Mouse (Mus musculus): ENCODE measurements at regions not wholly inside any gene's neighbourhood (a gene's known extent, or its start where the extent isn't known, plus 50 kb on each side); places are given as distances from the start of the nearest gene placed in this dataset.
A peak's percentile ranks its signal among the peaks of the same experiment; 100 is the strongest.

DNA sequence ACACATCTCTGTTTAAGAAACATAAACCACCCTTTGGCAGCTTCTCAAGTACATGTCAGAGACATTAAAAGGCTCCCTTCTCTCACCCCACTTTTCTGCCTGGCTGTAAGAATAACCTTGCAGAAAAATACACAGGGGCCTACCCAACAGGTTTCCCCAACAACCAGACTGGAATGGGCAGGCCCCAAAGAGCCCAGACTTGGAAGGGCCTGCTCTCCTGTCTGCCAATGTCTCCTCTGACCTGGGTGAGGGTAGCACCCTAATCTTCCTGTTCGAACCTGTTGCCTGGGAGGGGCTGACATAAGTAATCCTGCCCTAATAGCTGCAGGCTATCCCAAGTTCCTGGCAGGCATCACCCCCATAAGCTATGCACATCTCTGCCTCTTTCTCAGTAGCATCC is 304.5 kb downstream of the Gm826 start:
- DNase-seq, result no peak
- Histone ChIP-seq H3K36me3 (ENCODE audit: control insufficient read depth, insufficient read depth, low read length) (no peaks in the 10 kb centered on the region), H3K4me3 (no peak overlapping the region), H3K27ac (no peak overlapping the region), H3K79me2 (replicated peaks; ENCODE audit: control insufficient read depth, insufficient read depth, low read length) (no peaks in the 10 kb centered on the region), H3K27me3 (ENCODE audit: control insufficient read depth, insufficient read depth, low read length) (no peaks in the 10 kb centered on the region), H3K9ac (ENCODE audit: low read depth, low read length) (no peak overlapping the region), H3K4me1 (ENCODE audit: control insufficient read depth, insufficient read depth, low read length) (no peaks in the 10 kb centered on the region)
- 63% methylated on average over 1 of the region's 1 CpGs for WGBS
- TF ChIP-seq EP300 (IDR thresholded peaks at IDR 0.05; ENCODE audit: insufficient read depth, low read depth, low read length), result no peak
- no peak for TF ChIP-seq CTCF (IDR thresholded peaks at IDR 0.05)
- TF ChIP-seq POLR2A (IDR thresholded peaks at IDR 0.05; ENCODE audit: insufficient read depth, low read depth, low read length), result no peak
- intact Hi-C loops (cut with DNase I), result no loop called here

DNA sequence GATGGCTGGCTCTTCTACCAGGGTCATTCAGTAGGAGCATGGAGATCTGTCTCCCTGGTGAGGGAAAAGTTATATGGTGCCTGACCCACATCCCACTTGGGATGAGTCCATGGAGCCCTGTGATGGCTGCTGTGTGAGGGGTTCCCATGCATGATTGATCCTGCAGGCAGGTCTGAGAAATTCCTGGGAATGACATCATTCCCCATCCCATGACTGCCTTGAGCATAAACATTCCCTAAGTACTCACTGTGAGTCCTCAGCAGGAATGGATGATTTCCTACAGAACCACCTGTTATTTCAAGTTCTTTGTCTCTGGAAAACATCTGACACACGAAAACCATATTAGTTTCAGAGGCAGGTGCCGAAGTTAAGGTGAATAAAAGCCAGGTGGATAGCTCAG is 305.5 kb downstream of the Gm826 start:
- Histone ChIP-seq H3K27me3 (ENCODE audit: control insufficient read depth, insufficient read depth, low read length) (no peaks in the 10 kb centered on the region), H3K4me3 (no peak overlapping the region), H3K36me3 (ENCODE audit: control insufficient read depth, insufficient read depth, low read length) (no peaks in the 10 kb centered on the region), H3K79me2 (replicated peaks; ENCODE audit: control insufficient read depth, insufficient read depth, low read length) (no peaks in the 10 kb centered on the region), H3K4me1 (ENCODE audit: control insufficient read depth, insufficient read depth, low read length) (no peaks in the 10 kb centered on the region), H3K27ac (no peak overlapping the region), H3K9ac (ENCODE audit: low read depth, low read length) (no peak overlapping the region)
- intact Hi-C loops (cut with DNase I), result no loop called here
- DNase-seq, result no peak
- TF ChIP-seq POLR2A (IDR thresholded peaks at IDR 0.05; ENCODE audit: insufficient read depth, low read depth, low read length) (no peak), EP300 (IDR thresholded peaks at IDR 0.05; ENCODE audit: insufficient read depth, low read depth, low read length) (no peak), CTCF (IDR thresholded peaks at IDR 0.05) (no peak)
- 78% methylated on average over 2 of the region's 2 CpGs for WGBS

- Histone ChIP-seq H3K4me1 (ENCODE audit: control insufficient read depth, insufficient read depth, low read length) (peaks cover 1% of the 10 kb centered on the region), H3K9ac (ENCODE audit: low read depth, low read length) (no peak overlapping the region), H3K4me3 (no peak overlapping the region), H3K36me3 (ENCODE audit: control insufficient read depth, insufficient read depth, low read length) (no peaks in the 10 kb centered on the region), H3K27ac (no peak overlapping the region), H3K27me3 (ENCODE audit: control insufficient read depth, insufficient read depth, low read length) (no peaks in the 10 kb centered on the region), H3K79me2 (replicated peaks; ENCODE audit: control insufficient read depth, insufficient read depth, low read length) (no peaks in the 10 kb centered on the region)
- 56% methylated on average over 3 of the region's 3 CpGs for WGBS
- TF ChIP-seq POLR2A (IDR thresholded peaks at IDR 0.05; ENCODE audit: insufficient read depth, low read depth, low read length) (no peak), EP300 (IDR thresholded peaks at IDR 0.05; ENCODE audit: insufficient read depth, low read depth, low read length) (no peak), CTCF (IDR thresholded peaks at IDR 0.05) (no peak)
- no peak for DNase-seq
- intact Hi-C loops (cut with DNase I), result no loop called here
Measured at GRCm38 (mm10) chr2:160025911-160026310, 308.1 kb downstream of the Gm826 start.

GRCm38 (mm10) chr2:160021541-160021940 is 312.4 kb downstream of the Gm826 start:
- H3K9ac ChIP-seq (ENCODE audit: low read depth, low read length), result no peak overlapping the region
- peaks cover 1% of the 10 kb centered on the region for H3K4me1 ChIP-seq (ENCODE audit: control insufficient read depth, insufficient read depth, low read length)
- no peaks in the 10 kb centered on the region; the same call in 1 of the 2 replicates for H3K27me3 ChIP-seq (ENCODE audit: control insufficient read depth, insufficient read depth, low read length)
- intact Hi-C loops (cut with DNase I), result no loop called here
- H3K79me2 ChIP-seq (replicated peaks; ENCODE audit: control insufficient read depth, insufficient read depth, low read length), result no peaks in the 10 kb centered on the region
- no peak overlapping the region for H3K4me3 ChIP-seq
- peak; percentile 27 to 38 for DNase-seq
- H3K36me3 ChIP-seq (ENCODE audit: control insufficient read depth, insufficient read depth, low read length), result no peaks in the 10 kb centered on the region
- WGBS, result 59% methylated on average over 4 of the region's 4 CpGs
- TF ChIP-seq CTCF (IDR thresholded peaks at IDR 0.05), result no peak
- TF ChIP-seq EP300 (IDR thresholded peaks at IDR 0.05; ENCODE audit: insufficient read depth, low read depth, low read length), result no peak
- TF ChIP-seq POLR2A (IDR thresholded peaks at IDR 0.05; ENCODE audit: insufficient read depth, low read depth, low read length), result no peak
- no peak overlapping the region for H3K27ac ChIP-seq

- Histone ChIP-seq H3K79me2 (replicated peaks; ENCODE audit: control insufficient read depth, insufficient read depth, low read length) (no peaks in the 10 kb centered on the region), H3K27me3 (ENCODE audit: control insufficient read depth, insufficient read depth, low read length) (no peaks in the 10 kb centered on the region; the same call in 1 of the 2 replicates), H3K36me3 (ENCODE audit: control insufficient read depth, insufficient read depth, low read length) (no peaks in the 10 kb centered on the region), H3K4me1 (ENCODE audit: control insufficient read depth, insufficient read depth, low read length) (peaks cover 1% of the 10 kb centered on the region), H3K9ac (ENCODE audit: low read depth, low read length) (no peak overlapping the region), H3K27ac (no peak overlapping the region), H3K4me3 (no peak overlapping the region)
- intact Hi-C loops (cut with DNase I), result no loop called here
- DNase-seq, result no peak
- WGBS, result 95% methylated on average over 2 of the region's 2 CpGs
- TF ChIP-seq POLR2A (IDR thresholded peaks at IDR 0.05; ENCODE audit: insufficient read depth, low read depth, low read length) (no peak), CTCF (IDR thresholded peaks at IDR 0.05) (no peak), EP300 (IDR thresholded peaks at IDR 0.05; ENCODE audit: insufficient read depth, low read depth, low read length) (no peak)
Measured at GRCm38 (mm10) chr2:160020876-160021275, 313.1 kb downstream of the Gm826 start.

DNA sequence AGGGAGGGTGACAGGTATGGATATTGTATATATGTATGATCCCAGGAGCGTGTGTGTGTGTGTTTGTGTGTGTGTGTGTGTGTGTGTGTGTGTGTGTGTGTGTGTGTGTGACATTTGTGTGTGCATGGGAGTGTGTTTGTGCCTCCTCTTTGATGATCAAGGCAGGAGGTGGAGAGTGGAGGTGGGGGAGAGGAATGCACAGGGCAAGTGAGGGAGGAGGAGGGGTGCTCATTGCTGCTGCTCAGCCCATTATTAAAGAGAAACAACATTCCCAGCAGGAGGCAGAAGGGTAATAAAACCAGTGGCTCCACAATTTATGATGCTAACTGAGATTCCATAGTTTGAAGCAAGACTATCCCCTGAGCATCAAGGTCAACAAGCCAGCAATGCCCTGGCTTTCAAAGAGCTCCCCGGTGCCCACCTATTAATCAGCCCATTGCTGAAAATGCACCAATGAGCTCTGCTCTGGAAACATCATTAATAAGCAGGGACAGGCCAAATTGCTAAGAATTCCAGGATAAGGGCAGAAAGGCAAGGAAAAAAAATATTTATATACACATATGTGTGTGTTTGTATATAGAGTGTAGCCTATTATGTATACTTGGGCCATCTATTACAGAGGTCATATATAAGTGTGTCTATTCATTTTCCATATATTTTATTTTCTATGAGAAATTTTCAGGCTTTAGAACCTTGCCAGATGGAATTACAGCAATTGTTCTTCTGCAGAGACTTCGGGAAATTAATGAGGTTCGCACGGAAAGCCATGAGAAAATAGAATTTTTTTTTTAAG is 316.7 kb downstream of the Gm826 start:
- intact Hi-C loops (cut with DNase I), result no loop called here
- Histone ChIP-seq H3K36me3 (ENCODE audit: control insufficient read depth, insufficient read depth, low read length) (no peaks in the 10 kb centered on the region), H3K9ac (ENCODE audit: low read depth, low read length) (no peak overlapping the region), H3K4me3 (no peak overlapping the region), H3K27ac (no peak overlapping the region), H3K27me3 (ENCODE audit: control insufficient read depth, insufficient read depth, low read length) (no peaks in the 10 kb centered on the region; the same call in 1 of the 2 replicates), H3K4me1 (ENCODE audit: control insufficient read depth, insufficient read depth, low read length) (peaks cover 1% of the 10 kb centered on the region), H3K79me2 (replicated peaks; ENCODE audit: control insufficient read depth, insufficient read depth, low read length) (no peaks in the 10 kb centered on the region)
- DNase-seq, result no peak
- 77% methylated on average over 5 of the region's 5 CpGs for WGBS
- TF ChIP-seq POLR2A (IDR thresholded peaks at IDR 0.05; ENCODE audit: insufficient read depth, low read depth, low read length) (no peak), EP300 (IDR thresholded peaks at IDR 0.05; ENCODE audit: insufficient read depth, low read depth, low read length) (no peak), CTCF (IDR thresholded peaks at IDR 0.05) (no peak)

Measured in heart, adult 2 months (tissue).